In the genomic region with DNA sequence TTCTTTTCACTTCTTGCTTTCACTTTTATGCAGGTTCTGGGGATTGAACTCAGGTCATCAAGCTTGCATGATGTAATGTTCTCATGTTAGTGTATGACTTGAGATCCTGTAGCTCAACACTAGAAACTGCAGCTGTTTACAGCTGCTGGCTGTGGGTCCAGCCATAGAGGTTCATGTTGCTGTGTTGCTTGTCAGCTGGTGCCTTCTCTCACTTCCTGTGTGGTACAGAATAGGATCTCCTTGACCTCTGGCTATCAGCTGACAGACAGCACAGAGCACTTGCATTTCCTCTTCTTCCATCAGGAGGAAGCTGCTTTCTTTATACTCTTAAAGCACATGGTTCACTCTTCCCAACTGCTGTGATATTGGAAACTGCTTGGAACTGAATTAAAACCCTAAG, we compare ENCODE assay signal across 13 mouse cellular contexts. TPM values are rescaled to one million over a fixed set of nuclear protein-coding genes. Genes with fewer than 3 reads are reported as not detected.
DNase-seq lines count a peak whose midpoint lies in the region.
"Had no signal": no experiment of that assay in that cellular context is flagged by ENCODE, and none has a peak within 500 bp of the region (broad histone marks: within the 10 kb centered on the region; RNA-seq: fewer than 3 reads in every experiment).

No protein-coding gene starts in this region.

- peak; percentile 24 for DNase-seq in kidney, adult 9 months
- no peak for DNase-seq in kidney, adult 8-10 months
- DNase-seq in B cell, adult 2 months: peak; percentile 44 to 50
- DNase-seq in brain, adult 2 months (ENCODE audit: low read depth, low spot score): peak; percentile 38
- peak; percentile 30 to 39 for DNase-seq in lung, postnatal 4 days
- no peak for DNase-seq in gastrocnemius, adult 8-10 months (ENCODE audit: low spot score in 2 of 2)
- no peak for DNase-seq in urinary bladder, adult 18-20 months (ENCODE audit: low spot score in 2 of 2)
- no peak for DNase-seq in left cerebral cortex, postnatal 10 days (ENCODE audit: extremely low spot score in 1 of 2, low spot score in 2 of 2)
- DNase-seq: adrenal gland, adult 2 months; cerebellum, adult 2 months; thymus, postnatal 14 days had no signal

- intact Hi-C loops in left cerebral cortex, postnatal 10 days (cut with DNase I): no loop called here

RNA-seq across cellular contexts. Expression of a gene that starts 10.1 kb away (rescaled TPM):
- not detected for total RNA-seq in gastrocnemius, adult 8-10 months (2022)
- total RNA-seq in left cerebral cortex, postnatal 10 days (2021): not detected
- total RNA-seq: adrenal gland, adult 2 months; layer of hippocampus, adult 2 months; midbrain, postnatal 0 days had no signal

RNA-seq across cellular contexts. Expression of a gene that starts 10.7 kb away (rescaled TPM):
- 10 to 100 TPM; 17.9 to 27.2 (median 21.3) TPM for total RNA-seq in gastrocnemius, adult 8-10 months (2022)
- 10 to 100 TPM; 47.4 to 52.6 TPM for total RNA-seq in left cerebral cortex, postnatal 10 days (2021)

RNA-seq across cellular contexts. Expression of a gene that starts 23.3 kb away (rescaled TPM):
- total RNA-seq in gastrocnemius, adult 8-10 months (2022): 10 to 100 TPM; 12.3 to 34.6 (median 21.5) TPM
- total RNA-seq in left cerebral cortex, postnatal 10 days (2021): 10 to 100 TPM; 14.2 to 14.8 TPM

Comparison
In these comparisons a context has a peak if more than half of its experiments do, and no peak if none do; other contexts are left out.
1. DNase-seq: peak in kidney, adult 9 months (single experiment), B cell, adult 2 months (2 of 2), brain, adult 2 months (single experiment) and lung, postnatal 4 days (2 of 2); none in kidney, adult 8-10 months (0 of 2), gastrocnemius, adult 8-10 months (0 of 2), urinary bladder, adult 18-20 months (0 of 2) and left cerebral cortex, postnatal 10 days (0 of 2).